Mouse (Mus musculus) lung, embryonic 15.5 days (tissue): ENCODE measurements around the gene Gm14409. TPM values are rescaled to one million over a fixed set of nuclear protein-coding genes. Genes with fewer than 3 reads are reported as not detected.
A peak's percentile ranks its signal among the peaks of the same experiment; 100 is the strongest.
"Not testable (repeated sequence)": the region's sequence is repeated elsewhere in the genome, so short reads cannot be mapped to it uniquely, and the experiment has no call there.

Source experiments
- ATAC-seq: fragments of 200-750 bp; cut with Nextera tagmentation; 2 replicates; pipeline ENCODE4 v1.8.0; 2017; ENCODE audit warnings: moderate number of reproducible peaks, borderline replicate concordance; ENCODE audit not compliant: low FRiP score, low TSS enrichment; ENCODE audit errors: extremely low read depth
- H3K27ac ChIP-seq: fragments of 300-500 bp; sonication (generic); 2 replicates; pipeline ENCODE4 v1.5.1; 2015; ENCODE audit warnings: moderate library complexity, mild to moderate bottlenecking, inconsistent platforms
- H3K27me3 ChIP-seq: fragments of 300-500 bp; sonication (generic); 2 replicates; pipeline ENCODE4 v1.6.1; 2015; ENCODE audit warnings: inconsistent platforms
- H3K36me3 ChIP-seq: fragments of 300-500 bp; sonication (generic); 2 replicates; pipeline ENCODE4 v1.6.1; 2015; ENCODE audit warnings: inconsistent platforms
- H3K4me1 ChIP-seq: fragments of 300-500 bp; sonication (generic); 2 replicates; pipeline ENCODE4 v1.6.1; 2015; ENCODE audit warnings: inconsistent platforms
- H3K4me2 ChIP-seq: fragments of 300-500 bp; sonication (generic); 2 replicates; pipeline ENCODE4 v1.6.1; 2015; ENCODE audit warnings: inconsistent platforms, mild to moderate bottlenecking, moderate library complexity
- H3K4me3 ChIP-seq: fragments of 300-500 bp; sonication (generic); 2 replicates; pipeline ENCODE4 v1.5.1; 2015; ENCODE audit warnings: mild to moderate bottlenecking, inconsistent platforms
- H3K9ac ChIP-seq: fragments of 300-500 bp; sonication (generic); 2 replicates; pipeline ENCODE4 v1.6.1; 2015; ENCODE audit warnings: inconsistent platforms
- H3K9me3 ChIP-seq: fragments of 300-500 bp; sonication (generic); 2 replicates; pipeline ENCODE4 v1.6.1; 2016; ENCODE audit warnings: inconsistent platforms
- WGBS: fragments of 180-500 bp; shearing (Covaris S2); methylation state at CpG from one replicate; pipeline ENCODE4 v1.1.7; 2015; 5-methylcytosine and 5-hydroxymethylcytosine counted together
- polyA plus RNA-seq: library from polyadenylated mRNA; unstranded; fragments of >200 nt; fragmentation: Nextera tagmentation; extraction: Ambion mirVana; gene quantifications from 2 replicates; pipeline ENCODE4 v1.2.1, GENCODE M21; 2015

Gm14409 gene
- not detected in 2 replicates for polyA plus RNA-seq

DNA sequence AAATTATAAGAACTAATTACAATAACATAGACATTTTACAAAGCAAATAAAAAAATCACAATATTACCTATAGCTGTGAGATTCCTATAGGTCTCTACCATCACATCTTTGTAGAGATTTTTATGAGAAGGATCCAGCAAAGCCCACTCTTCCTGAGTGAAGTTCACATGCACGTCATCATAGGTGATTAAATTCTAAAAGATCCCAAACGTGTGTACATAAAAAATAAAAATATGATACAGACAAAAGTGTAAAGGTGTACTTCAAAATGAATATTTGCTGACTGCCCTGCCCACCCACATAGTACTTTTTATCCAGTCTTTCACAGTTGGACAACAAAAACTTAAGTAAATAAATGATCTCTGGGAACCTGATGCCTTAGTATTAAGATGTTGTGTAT, at the start of gene Gm14409:
Gene Gm14409, minus strand, starts transcription at position 101 of the 400 bp plus-strand sequence.
- not testable (repeated sequence) for H3K4me1 ChIP-seq, H3K9me3 ChIP-seq, H3K36me3 ChIP-seq, H3K9ac ChIP-seq, H3K4me2 ChIP-seq, ATAC-seq, H3K27me3 ChIP-seq, H3K27ac ChIP-seq, H3K4me3 ChIP-seq
- WGBS, result no CpG with 5 or more reads among the region's 2 CpGs

- H3K9ac ChIP-seq, H3K36me3 ChIP-seq, H3K27me3 ChIP-seq, H3K4me3 ChIP-seq, H3K27ac ChIP-seq, H3K4me2 ChIP-seq, H3K9me3 ChIP-seq, H3K4me1 ChIP-seq: not testable (repeated sequence)
- WGBS, result 74% methylated on average over 4 of the region's 4 CpGs
- peak; percentile 87; the same call in 1 of the 2 replicates for ATAC-seq
Measured at GRCm38 (mm10) chr2:177309627-177310026, 42.8 kb upstream of the Gm14409 start.

DNA sequence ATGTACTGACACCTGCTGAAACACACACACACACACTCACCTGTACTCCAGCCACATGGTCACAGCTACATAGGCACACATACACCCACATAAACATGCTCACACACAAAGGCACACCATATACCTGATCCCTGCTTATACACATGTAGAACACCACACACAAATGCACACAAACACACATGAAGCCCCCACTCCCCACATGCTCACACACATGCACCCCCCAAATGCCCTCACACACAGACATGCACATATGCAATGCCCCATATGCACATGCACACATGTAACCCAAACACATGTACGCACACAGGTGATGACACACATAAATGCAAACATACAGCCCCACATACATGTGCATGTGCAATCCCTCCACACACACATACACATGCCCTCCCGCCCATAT, 38.1 kb upstream of the Gm14409 start:
- not testable (repeated sequence) for H3K36me3 ChIP-seq, H3K4me2 ChIP-seq, H3K27ac ChIP-seq, H3K4me3 ChIP-seq, H3K9ac ChIP-seq, ATAC-seq, H3K4me1 ChIP-seq, H3K9me3 ChIP-seq, H3K27me3 ChIP-seq
- WGBS, result no CpG with 5 or more reads among the region's 2 CpGs

GRCm38 (mm10) chr2:177283701-177284100, 16.9 kb upstream of the Gm14409 start:
- not testable (repeated sequence) for H3K4me1 ChIP-seq, ATAC-seq, H3K9me3 ChIP-seq, H3K4me2 ChIP-seq, H3K9ac ChIP-seq, H3K36me3 ChIP-seq, H3K4me3 ChIP-seq, H3K27ac ChIP-seq, H3K27me3 ChIP-seq
- WGBS, result 26% methylated on average over 3 of the region's 3 CpGs

- ATAC-seq, H3K27me3 ChIP-seq, H3K4me3 ChIP-seq, H3K36me3 ChIP-seq, H3K4me2 ChIP-seq, H3K9ac ChIP-seq, H3K27ac ChIP-seq, H3K4me1 ChIP-seq, H3K9me3 ChIP-seq: not testable (repeated sequence)
- WGBS, result 70% methylated on average over 2 of the region's 2 CpGs
Measured at GRCm38 (mm10) chr2:177277754-177278153, 10.9 kb upstream of the Gm14409 start.

DNA sequence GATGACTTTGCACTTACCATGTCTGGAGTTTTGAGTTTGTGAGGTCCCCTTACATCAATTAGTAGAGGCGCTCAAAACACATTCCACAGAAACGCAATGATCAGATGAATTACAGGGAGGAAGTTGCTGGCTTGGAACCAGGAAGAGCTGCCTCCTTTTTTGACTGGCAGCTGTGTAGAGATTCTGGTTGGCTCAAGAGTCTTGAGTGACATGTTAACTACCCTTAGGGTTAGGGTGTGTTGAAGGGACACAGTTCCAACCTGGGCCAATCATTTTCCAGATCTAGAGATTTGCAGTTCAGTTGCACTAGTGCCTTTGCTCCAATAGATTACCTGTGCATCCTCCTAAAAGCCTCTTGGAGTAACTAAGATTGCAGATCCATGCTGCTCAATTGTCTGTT, 5.4 kb upstream of the Gm14409 start:
- not testable (repeated sequence) for H3K9ac ChIP-seq, ATAC-seq, H3K27me3 ChIP-seq, H3K36me3 ChIP-seq, H3K4me3 ChIP-seq, H3K4me2 ChIP-seq, H3K4me1 ChIP-seq, H3K9me3 ChIP-seq, H3K27ac ChIP-seq
- 85% methylated on average over 2 of the region's 2 CpGs for WGBS

- H3K9me3 ChIP-seq, H3K36me3 ChIP-seq, H3K4me1 ChIP-seq, H3K4me2 ChIP-seq, H3K4me3 ChIP-seq, ATAC-seq, H3K27me3 ChIP-seq, H3K27ac ChIP-seq, H3K9ac ChIP-seq: not testable (repeated sequence)
- 84% methylated on average over 2 of the region's 2 CpGs for WGBS
Measured at GRCm38 (mm10) chr2:177247449-177247848, 19.4 kb downstream of the Gm14409 start.

- WGBS, result 60% methylated on average over 2 of the region's 2 CpGs
- H3K27ac ChIP-seq, H3K27me3 ChIP-seq, H3K9me3 ChIP-seq, ATAC-seq, H3K36me3 ChIP-seq, H3K4me3 ChIP-seq, H3K4me2 ChIP-seq, H3K4me1 ChIP-seq, H3K9ac ChIP-seq: not testable (repeated sequence)
Measured at GRCm38 (mm10) chr2:177230461-177230860, 36.4 kb downstream of the Gm14409 start.

Other genes with a start within 250 kb of the Gm14409 start
- 0.18 TPM in 1 of 2 replicates, not detected in the other for gene Gm14401, start 192.7 kb downstream of the Gm14409 start, polyA plus RNA-seq
- 18.2 and 28.1 TPM in 2 replicates for gene Gm14410, start 60.6 kb downstream of the Gm14409 start, polyA plus RNA-seq
- 0.25 and 0.30 TPM in 2 replicates for gene Gm14412, start 57.3 kb upstream of the Gm14409 start, polyA plus RNA-seq
- gene Gm14418, start 131.3 kb upstream of the Gm14409 start, polyA plus RNA-seq, result 12.3 and 14.0 TPM in 2 replicates
- 16.2 and 20.0 TPM in 2 replicates for gene Zfp970, start 197.7 kb upstream of the Gm14409 start, polyA plus RNA-seq
- gene Gm14403, start 231.2 kb upstream of the Gm14409 start, polyA plus RNA-seq, result 9.7 and 10.0 TPM in 2 replicates